Mouse (Mus musculus): Measurements from ENCODE around the gene Ift80.
"Not testable (repeated sequence)": the region's sequence is repeated elsewhere in the genome, so short reads cannot be mapped to it uniquely, and the experiment has no call there.

The Ift80 gene

DNA sequence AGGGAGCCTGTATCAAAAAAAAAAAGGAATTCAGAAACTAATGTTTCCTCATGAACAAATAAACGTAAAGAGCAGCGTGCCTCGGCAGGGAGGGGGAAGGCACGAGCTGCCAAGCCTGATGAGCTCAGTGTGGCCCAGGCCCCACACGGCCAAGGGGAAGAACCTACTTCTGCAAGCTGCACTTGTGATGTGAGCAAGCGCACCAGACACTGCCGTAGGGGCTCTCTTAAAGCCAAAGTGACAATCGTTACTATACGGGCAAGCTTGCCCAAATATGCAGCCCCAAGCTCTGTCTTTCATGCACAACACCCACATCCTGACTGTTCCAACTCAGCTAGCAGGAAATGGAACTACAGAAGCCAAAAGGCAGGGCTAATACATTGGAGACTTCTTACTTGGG, 23.5 kb downstream of the Ift80 start:
- peak; percentile 70 to 82 for DNase-seq

DNA sequence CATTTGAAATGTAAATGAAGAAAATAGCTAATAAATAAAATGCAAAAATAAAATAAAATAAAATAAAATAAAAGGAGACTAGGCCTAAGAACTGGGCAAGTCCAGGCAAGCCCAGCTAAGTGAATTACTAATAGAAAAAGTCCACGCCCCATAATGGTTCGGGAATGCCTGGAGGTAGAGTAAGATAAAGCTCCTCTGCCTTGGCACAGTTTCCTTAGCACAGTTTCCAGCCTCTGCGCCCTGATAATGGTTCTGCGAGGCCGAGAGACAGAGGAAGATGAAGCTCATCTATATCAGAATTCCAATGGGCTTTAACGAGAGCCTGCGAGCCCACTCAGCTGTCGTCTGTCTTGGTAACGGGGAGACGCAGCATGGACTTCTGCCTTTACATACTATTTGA, 25.2 kb downstream of the Ift80 start:
- no peak for DNase-seq

DNA sequence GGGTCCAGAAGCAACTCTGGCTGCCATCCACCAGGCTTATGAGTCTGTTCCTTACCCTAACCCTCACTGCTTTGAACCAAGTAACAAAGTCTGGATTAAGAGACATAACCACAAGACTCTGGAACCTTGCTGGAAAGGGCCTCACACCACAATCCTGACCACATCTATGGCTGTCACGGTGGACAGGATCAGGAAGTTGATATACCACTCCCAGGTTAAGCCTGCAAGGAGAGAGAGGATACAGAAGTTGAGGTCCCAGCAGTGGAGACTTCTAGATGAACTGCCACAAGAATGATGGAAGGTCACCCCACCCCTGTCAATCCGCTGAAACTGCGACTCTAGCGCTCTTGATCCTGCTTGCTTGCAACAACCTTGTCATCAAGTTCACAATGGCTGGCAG, 26.7 kb downstream of the Ift80 start:
- DNase-seq = peak in 1 of 2 experiments; percentile 26

DNA sequence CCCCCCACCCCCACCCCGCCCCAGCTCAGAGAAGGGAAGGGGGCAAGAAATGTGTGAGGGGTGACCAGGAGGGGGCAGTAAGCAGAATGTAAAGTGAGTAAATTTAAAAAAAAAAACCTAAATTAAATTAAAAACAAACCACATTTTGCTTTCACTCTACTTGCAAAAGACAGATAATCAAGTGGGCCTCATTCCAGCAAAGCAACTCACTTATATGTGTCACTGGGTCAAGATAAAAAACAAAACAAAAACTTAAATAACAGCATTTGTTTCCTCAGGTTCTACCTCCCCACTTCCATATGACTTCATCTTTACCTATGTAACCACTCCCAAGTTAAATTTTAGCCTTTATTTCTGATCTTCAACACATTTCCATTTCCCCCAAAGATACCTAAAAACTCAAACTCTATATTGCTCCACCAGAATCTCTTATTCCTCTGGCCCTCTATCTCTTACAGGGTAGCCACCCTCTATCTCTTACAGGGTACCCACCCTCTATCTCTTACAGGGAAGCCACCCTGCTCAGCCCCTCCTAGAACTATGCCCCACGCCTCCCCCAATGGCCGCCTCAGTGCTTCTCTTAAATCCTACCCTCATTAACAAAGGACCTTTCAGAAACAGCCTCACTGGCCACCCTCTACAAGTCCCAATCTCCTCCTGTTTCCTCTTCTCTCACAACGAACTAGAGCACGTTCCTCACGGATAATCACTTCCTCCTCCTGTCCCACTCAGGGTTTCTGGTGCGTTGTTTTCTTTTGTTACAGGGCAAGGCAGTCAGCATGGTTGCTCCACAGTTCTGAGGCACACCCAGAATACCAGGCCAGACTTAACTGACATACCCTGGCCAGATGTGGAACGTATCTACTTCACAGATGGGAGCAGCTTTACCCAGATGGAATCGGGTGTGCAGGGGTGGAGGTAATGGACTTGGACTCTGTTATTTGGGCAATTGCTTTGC, 28.6 kb downstream of the Ift80 start:
- peak; percentile 37 to 39 for DNase-seq

DNA sequence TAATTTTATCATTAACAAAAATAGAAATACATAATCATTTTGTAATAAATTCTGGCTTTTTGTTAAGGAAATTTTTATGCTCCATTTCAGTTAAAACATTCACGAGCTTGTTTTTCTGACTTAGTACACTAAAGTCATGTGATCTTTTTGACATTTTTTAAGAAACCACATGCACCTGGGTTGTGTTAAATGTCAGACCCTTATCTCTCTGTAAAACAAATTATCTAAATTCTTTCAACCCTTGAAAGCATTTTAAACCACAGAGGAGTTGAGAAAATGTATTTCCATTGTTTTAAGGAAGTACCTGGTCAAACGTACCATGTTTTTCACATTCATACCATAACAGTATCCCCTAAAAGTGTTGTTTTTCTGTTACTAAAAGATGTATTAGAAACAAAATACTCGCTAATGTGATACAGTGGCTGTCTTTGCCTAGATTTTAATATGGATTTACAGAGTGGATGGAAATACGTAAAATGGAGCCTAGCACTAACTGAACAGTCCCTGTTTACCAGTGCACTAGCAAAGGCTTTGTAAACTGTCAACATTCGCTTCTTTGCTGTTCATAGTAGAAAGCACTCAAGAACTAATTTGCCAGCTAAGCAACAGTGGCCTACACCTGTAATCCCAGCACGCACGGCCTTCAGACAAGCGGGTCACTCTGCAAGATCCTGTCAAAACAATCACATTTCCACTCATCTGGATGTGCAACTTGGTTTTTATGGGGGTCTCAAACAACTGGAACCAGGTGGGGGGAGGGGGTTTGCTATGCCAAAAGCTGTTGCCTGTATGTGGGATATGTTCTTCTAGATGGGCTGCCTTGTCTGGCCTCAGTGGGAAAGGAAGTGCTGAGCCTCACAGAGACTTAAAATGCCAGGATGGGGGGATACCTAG, 29.5 kb downstream of the Ift80 start:
- peak; percentile 60 to 61 for DNase-seq

DNA sequence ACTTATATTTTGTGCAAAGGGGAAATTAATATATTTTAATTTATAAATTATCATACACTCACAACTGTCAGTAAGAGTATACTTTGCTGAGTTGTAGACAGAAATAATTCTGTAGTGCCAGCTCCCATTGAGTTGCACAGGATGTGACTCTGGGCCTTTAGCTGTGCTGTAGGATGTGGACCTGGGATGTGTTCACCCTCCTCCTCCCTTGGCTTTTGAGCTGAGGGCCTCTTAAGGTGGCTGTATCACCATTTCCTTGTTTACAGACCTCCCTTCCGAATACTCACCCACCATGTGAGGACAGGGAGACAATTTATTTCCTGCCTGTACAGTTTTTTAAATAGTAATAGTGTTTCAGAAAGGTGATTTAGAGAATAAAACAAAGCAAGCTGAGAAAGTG, 30.8 kb downstream of the Ift80 start:
- peak in 1 of 2 experiments; percentile 45 for DNase-seq

DNA sequence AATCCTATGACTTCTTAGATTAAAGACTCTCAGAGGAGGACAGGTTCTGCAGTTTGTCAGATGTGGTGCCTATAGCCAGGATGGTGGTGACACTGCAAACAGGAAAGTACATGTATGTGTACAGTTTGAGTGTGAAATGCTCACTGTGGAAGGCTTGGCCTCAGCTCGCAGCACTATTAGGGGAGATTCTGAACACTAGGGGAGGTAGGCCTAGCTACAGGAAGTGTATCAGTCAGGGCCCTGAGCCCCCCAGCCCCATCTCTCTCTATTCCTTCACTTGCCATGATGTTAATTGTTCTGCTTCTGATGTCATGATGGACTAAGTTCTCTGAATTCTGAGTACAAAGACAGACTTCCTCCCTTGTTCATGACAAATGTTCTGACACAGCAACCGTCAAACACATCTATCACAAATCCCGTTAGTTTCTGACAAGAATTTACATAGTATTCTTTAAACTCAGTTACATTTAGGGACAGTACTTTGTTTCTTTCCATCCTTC, 35.2 kb downstream of the Ift80 start:
- peak; percentile 41 to 45 for DNase-seq

DNA sequence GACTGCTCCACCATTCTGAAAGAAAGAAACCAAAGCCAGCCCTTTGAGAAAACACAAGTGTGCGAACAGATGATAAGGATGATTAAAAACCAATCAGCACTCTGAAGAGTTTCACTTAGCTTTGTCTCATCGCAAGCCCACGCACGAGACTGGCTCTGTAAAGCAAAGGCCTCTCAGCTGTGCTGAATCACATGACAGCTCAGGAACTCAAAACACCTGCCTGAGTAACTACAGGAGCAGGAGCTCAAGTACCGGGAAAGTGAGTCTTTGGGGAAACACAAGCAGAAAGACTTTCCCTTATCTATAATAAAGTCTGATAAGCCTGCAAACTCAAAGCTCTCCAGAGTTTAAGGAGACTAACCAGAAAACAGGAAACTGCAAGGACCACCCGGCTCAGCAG, 37.0 kb downstream of the Ift80 start:
- peak; percentile 55 to 70 for DNase-seq

DNA sequence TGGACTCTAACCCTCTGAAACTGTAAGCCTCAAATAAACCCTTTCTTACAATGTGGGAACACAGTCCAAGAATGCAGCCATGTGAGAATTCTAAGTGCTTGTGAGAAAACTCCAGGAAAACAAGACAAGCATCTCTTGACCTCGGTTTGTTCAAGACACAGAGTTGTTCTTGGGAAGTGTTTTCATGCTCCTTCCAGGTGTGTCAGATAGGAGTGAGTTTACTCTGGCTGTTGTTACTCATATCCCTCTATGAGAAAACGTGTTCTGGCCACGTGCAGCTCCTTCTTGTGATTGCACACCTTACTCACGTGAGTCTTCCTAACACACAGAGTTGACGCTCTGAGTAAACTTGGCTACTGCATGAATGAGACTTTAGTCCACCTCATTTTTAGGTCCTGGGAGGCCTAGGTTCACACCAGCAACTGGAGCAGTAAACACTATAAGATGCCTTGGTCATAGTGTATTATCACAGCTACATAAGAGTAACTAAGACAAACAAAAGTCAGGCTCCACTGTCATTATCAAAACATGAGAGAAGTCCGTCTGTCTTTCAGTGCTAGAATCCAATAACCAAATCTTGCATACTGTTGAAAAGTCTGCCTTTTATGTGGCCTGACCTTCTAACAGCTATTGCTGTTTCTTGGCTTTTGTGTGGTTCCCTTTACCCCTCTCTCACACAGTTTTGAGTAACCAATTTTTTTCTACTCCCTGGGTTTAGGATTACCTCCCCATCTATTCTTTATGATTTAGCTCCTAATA, 37.7 kb downstream of the Ift80 start:
- no peak for DNase-seq

DNA sequence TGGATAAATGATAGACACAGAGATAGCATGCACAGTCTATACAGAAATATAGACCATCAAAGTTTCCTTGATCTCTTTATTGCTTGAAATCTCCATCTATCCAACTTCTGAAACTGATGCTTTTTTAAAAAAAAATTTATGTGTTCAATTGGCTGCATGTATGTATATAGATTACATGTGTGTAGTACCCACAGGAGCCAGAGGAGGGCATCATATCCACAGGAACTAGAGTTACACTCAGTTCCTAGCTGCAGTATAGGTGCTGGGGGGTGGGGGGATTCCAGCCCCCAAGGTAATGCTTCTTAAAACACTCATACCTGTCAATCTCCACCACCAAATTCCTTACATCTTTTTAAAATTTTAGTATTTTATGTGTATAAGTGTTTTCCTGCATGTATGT, 39.7 kb downstream of the Ift80 start:
- DNase-seq = peak; percentile 65 to 74

DNA sequence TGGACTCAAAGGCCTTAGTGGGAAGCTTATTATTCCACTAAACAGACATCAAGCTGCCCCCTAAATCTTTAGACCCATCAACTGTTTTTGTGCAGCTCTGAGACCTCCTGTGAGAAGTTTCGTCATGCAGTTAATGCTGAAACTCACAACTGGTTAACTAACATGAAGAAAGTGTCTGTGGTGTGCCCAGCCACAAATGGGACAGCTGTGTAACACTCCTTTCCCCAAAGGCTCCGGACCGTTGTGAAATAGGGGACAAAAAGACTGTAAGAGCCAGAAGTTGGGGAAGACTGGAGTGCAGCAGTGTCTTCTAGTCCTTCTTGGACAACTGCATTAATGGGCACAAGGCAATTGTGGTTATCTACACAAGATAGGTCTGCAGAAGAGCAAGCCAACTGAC, 47.0 kb downstream of the Ift80 start:
- no peak for DNase-seq

DNA sequence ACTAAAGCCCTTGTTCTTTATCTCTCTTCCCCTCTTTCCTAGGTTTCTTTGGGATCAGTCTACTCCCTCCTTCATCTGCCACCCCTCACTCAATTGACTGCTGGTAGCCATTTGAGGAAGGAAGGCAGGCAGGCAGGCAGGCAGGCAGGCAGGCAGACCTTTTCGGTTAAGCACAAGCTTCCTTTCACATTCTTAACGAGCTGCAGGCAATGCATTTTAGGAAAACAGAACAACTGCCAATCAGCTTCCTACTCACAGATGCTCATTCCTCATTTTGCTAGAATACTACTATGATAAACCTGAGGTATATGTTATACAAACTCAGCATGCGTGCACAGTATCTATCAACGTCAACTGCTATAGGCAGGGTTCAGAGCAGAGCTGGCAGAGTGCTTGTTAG, 47.9 kb downstream of the Ift80 start:
- no peak for DNase-seq

DNA sequence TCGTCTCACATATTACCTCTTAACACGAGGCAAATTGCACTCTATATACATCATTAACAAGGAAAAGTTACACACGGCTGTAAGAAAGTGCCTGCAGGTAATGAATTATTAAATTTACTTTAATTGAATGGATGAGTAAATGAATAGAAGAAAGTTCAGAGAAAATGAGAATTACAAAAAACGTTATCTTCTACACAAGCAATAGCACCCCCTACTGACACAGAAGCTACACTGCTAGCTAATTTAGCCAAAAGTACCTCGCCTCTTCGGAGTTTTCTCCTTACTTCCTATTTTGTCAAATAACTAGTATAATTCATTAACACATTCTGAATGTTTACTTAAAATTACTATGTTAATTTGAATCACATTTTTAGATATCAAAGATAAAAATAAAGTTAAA, 49.9 kb downstream of the Ift80 start:
- no peak for DNase-seq

DNA sequence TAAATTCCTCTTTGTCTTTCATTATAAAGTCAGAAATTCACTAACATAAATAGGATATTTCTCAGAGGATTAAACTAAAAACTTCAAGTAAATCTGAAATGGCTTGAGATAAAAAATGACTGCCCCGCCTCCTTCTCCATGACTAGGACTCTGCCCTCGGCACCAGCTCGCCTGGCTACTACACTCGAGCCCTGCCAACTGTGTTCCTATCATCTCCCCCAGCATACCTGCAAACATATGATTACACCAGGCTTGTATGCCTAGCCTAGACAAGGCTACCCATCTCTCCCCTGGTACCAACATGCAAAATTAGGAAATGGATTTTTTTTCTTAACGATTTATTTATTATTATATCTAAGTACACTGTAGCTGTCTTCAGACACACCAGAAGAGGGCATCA, 51.7 kb downstream of the Ift80 start:
- DNase-seq = no peak

DNA sequence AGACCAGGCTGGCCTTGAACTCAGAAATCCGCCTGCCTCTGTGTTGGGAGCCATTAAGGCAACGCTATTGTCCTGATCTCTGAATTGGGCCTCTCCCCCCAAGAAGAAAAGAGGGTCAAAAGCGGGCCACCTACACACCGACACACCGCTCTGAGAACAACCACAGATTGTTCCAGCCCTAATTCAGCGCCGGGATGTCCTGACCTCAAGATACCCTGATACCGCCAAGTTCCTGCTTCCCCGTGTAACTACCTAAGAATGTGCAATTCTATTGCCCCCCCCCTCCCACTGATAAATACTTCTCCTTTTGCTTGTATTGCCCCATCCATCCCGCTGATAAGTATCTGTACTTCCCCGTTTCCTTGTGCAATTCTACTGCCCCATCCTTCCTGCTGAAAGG, 52.4 kb downstream of the Ift80 start:
- not testable (repeated sequence) for DNase-seq

DNA sequence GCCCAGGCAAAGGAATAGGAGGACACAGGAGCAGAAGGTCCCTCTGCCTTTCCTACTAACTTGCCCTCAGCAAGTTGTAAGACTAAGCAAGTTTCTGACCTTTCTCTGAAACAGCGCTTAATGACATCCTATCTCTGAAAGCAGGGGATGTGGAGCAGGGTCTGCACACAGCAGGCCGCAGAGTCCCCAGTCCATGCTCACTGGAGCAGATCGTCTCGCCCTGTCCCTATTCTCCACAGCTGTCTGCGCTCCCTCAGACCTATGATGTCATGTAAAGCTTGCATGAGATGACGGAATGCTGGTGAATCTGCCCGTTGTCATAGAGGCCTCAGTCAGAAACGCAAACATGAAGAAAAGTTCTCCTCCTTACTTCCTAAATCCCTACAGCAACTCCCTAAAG, 55.0 kb downstream of the Ift80 start:
- no peak for DNase-seq

DNA sequence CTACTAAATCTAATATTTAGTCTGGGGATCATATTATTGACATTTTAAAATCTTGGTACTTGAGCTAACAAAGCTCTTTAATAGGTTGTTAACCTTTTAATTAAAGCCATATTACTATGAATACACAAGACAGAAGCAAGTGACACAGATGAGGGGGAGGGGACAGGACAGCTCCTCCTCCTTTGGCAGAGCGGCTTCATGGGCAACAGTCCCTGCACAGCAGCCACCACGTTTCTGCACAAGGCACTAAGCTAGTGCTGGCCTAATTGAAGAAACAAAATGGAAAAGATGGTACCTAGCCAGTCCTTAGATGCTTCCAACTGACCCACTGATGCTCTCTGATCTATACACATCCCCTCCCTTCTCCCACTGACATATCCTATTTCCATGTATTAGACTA, 55.5 kb downstream of the Ift80 start:
- DNase-seq = no peak

DNA sequence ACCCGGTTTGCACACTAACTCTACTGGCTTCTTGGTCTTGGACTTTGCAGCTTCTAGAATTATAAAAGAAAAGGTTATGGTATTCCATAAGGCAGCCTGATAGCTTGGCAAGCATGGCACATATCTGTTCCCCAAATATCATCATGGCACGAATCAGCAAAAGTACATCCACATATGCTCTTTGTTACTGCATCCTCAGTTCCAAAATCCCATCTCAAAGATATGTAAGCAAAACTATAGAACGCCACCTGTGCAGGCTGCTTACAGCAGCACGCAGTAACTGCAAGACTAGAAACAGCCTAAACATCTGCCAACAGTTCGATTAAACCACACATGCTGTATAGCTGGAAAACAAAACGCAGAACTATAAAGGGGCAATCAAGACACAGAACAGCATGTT, 62.5 kb downstream of the Ift80 start:
- DNase-seq = no peak

DNA sequence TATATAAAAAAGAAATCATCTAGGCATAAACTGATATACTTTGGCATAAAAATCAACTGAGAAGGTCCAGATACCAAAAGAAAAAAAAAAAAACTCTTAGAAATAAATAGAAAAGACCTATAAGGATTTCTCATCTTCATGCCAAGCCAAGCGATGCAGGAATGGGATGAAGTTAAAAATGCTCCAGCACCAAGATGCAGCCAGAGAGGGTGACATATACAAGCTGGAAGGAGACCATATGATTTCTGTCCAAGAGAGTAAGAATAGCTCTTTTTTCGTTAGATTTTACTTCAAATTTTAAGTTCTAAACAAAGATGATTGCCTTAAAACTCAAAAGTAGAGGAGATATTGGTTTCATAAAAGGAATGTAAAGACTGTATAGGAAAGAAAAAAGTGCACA, 64.1 kb downstream of the Ift80 start:
- no peak for DNase-seq

DNA sequence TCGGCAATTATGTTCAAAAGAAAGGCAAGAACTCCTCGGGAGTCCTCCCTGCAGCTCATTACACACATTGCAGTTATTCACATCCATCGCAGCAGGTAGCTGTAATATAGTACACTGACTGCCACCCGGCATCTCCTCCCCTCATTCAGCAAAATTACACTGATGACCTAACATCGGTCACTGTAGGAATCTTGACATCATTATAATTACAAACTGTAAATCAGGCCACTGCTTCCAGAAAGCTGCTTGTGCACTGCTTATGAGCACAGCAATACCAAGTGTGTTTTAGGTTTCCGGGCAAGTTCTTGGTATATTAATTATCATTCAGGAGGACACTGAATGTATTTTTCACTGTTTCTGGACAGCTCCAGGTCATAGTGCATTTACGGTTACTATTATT, 65.1 kb downstream of the Ift80 start:
- no peak for DNase-seq

DNA sequence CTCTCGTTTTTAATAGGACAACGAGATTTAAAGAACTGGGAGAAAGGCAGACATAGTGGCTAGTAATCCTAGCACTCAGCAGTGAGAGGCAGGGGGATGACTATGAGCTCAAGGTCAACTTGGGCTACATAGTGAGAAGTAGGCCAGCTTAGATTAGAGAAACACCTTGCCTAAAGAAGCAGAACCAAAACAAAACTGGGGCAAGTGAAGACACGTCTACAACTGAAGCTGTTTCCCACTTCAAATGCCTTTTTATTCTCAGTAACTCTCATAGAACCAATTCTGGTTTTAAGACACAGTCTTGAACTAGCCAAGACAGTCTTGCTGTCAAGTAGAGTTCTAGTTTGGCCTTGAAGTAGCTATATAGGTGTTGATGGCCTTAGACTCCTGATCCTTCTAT, 67.7 kb downstream of the Ift80 start:
- no peak for DNase-seq

DNA sequence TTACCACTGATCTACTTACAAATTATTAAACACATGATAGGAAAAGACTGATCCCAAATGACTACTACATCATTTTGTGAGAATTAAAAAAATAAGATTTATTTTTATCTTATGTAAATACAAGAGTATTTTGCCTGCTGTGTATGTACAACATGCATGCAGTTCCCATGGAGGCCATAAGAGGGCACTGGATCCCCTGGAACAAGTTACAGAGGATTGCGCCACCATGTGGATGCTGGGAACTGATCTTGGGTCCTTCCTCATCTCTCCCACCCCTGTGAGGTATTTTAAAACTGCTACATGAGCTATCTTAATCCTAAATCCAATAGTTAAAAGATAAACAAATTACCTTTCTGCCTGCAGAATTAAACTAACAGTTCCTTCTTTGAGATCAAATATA, 68.9 kb downstream of the Ift80 start:
- peak; percentile 43 to 46 for DNase-seq

DNA sequence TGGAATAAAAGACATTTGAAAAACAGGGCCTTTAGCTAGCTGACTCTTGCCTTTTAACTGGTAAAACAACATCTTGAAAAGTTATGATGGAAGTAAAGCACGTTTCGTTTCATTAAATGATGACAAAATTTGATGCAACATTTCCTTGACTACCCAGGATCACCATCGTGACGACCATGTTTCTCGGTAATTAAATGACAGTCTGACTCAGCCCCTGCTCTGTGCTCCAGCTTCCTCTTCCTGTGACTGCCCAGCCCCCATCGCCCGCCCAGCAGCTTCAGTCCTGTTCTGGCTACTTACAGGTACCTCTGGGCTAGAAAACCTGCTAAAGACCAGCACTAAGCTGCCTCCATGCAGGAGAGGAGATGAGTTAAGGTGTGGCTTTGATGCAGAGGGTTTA, 70.1 kb downstream of the Ift80 start:
- no peak for DNase-seq
